Mouse (Mus musculus) kidney, embryonic 16.5 days (tissue): ENCODE measurements around the gene Tmem120b. TPM values are rescaled to one million over a fixed set of nuclear protein-coding genes. Genes with fewer than 3 reads are reported as not detected.

ENCODE experiments used
- ATAC-seq: fragments of 200-750 bp; cut with Nextera tagmentation; 2 replicates; pipeline ENCODE4 v1.8.0; 2017; ENCODE audit warnings: moderate TSS enrichment; ENCODE audit not compliant: low FRiP score, low TSS enrichment
- H3K27ac ChIP-seq: fragments of 300-500 bp; sonication (generic); 2 replicates; pipeline ENCODE4 v1.5.1; 2014; ENCODE audit warnings: low read length
- H3K27me3 ChIP-seq: fragments of 300-500 bp; sonication (generic); 2 replicates; pipeline ENCODE4 v1.6.1; 2014; ENCODE audit warnings: low read length, control low read depth, mixed read lengths; ENCODE audit not compliant: insufficient read depth
- H3K36me3 ChIP-seq: fragments of 300-500 bp; sonication (generic); 2 replicates; pipeline ENCODE4 v1.6.1; 2014; ENCODE audit warnings: low read length, control low read depth, mixed read lengths; ENCODE audit not compliant: insufficient read depth
- H3K4me1 ChIP-seq: fragments of 300-500 bp; sonication (generic); 2 replicates; pipeline ENCODE4 v1.6.1; 2014; ENCODE audit warnings: low read length, control low read depth, mixed read lengths; ENCODE audit not compliant: insufficient read depth
- H3K4me2 ChIP-seq: fragments of 300-500 bp; sonication (generic); replicated peaks from 2 replicates; pipeline ENCODE4 v1.6.1; 2014; ENCODE audit warnings: low read depth, low read length
- H3K4me3 ChIP-seq: fragments of 300-500 bp; sonication (generic); 2 replicates; pipeline ENCODE4 v1.5.1; 2014; ENCODE audit warnings: mild to moderate bottlenecking, low read length
- H3K9ac ChIP-seq: fragments of 300-500 bp; sonication (generic); replicated peaks from 2 replicates; pipeline ENCODE4 v1.6.1; 2014; ENCODE audit warnings: low read length
- H3K9me3 ChIP-seq: fragments of 300-500 bp; sonication (generic); 2 replicates; pipeline ENCODE4 v1.6.1; 2016; ENCODE audit warnings: low read length, control low read depth
- WGBS: fragments of 180-500 bp; shearing (Covaris S2); extraction: QIAGEN DNeasy Blood & Tissue Kit; methylation state at CpG from one replicate; pipeline ENCODE4 v1.1.7; 2014; 5-methylcytosine and 5-hydroxymethylcytosine counted together
- polyA plus RNA-seq: library from polyadenylated mRNA; unstranded; fragments of >200 nt; fragmentation: Nextera tagmentation; extraction: Ambion mirVana; gene quantifications from 2 replicates; pipeline ENCODE4 v1.2.1, GENCODE M21; 2015

Tmem120b gene
- polyA plus RNA-seq, 1 experiment from 2014 or later = 16.8 TPM

- no peak overlapping the region for H3K4me3 ChIP-seq
- WGBS = 85% methylated on average over 10 of the region's 10 CpGs
- H3K36me3 ChIP-seq = peaks cover 46% of the 10 kb centered on the region
- H3K4me1 ChIP-seq = peaks cover 29% of the 10 kb centered on the region
- no peak overlapping the region for H3K27ac ChIP-seq
- H3K9ac ChIP-seq = no peak overlapping the region
- no peak overlapping the region for H3K4me2 ChIP-seq
- no peaks in the 10 kb centered on the region for H3K27me3 ChIP-seq
- H3K9me3 ChIP-seq = no peaks in the 10 kb centered on the region
- no peak for ATAC-seq
Measured at GRCm38 (mm10) chr5:123166437-123166836, 98.2 kb downstream of the Tmem120b start.

Other genes starting within 250 kb of the Tmem120b start
- 441 and 462 TPM in 2 replicates for gene Anapc5, start 247.1 kb upstream of the Tmem120b start, polyA plus RNA-seq
- gene Rnf34, start 218.4 kb upstream of the Tmem120b start, polyA plus RNA-seq = 42.3 and 42.7 TPM in 2 replicates
- 92.2 and 95.6 TPM in 2 replicates for gene Kdm2b, start 78.6 kb upstream of the Tmem120b start, polyA plus RNA-seq
- gene Orai1, start 53.3 kb upstream of the Tmem120b start, polyA plus RNA-seq = 17.5 and 22.1 TPM in 2 replicates
- 0.56 TPM in 1 of 2 replicates, not detected in the other for gene Morn3, start 21.4 kb upstream of the Tmem120b start, polyA plus RNA-seq
- gene Rhof, start 64.3 kb downstream of the Tmem120b start, polyA plus RNA-seq = 3.2 and 3.8 TPM in 2 replicates
- 8.4 and 11.0 TPM in 2 replicates for gene Setd1b, start 73.8 kb downstream of the Tmem120b start, polyA plus RNA-seq
- 86.9 and 87.9 TPM in 2 replicates for gene Psmd9, start 101.0 kb downstream of the Tmem120b start, polyA plus RNA-seq
- gene Hpd, start 114.3 kb downstream of the Tmem120b start, polyA plus RNA-seq = 0.23 and 0.29 TPM in 2 replicates
- 1.5 and 1.7 TPM in 2 replicates for gene Wdr66, start 183.7 kb downstream of the Tmem120b start, polyA plus RNA-seq